Mouse (Mus musculus): Measurements from ENCODE around the gene Serpinf2. TPM values are rescaled to one million over a fixed set of nuclear protein-coding genes. Genes with fewer than 3 reads are reported as not detected.
A peak's percentile ranks its signal among the peaks of the same experiment; 100 is the strongest.
"Not testable (repeated sequence)": the region's sequence is repeated elsewhere in the genome, so short reads cannot be mapped to it uniquely, and the experiment has no call there.

Gene Serpinf2
- polyA plus RNA-seq, 1 experiment from 2014 or later = not detected

- WGBS = 90% methylated on average over 2 of the region's 2 CpGs
- not testable (repeated sequence) for H3K36me3 ChIP-seq (replicated peaks); H3K4me3 ChIP-seq; H3K9me3 ChIP-seq; DNase-seq (ENCODE audit: low spot score); H3K27ac ChIP-seq (replicated peaks)
- Histone ChIP-seq H3K27me3 (replicated peaks; ENCODE audit: low read depth, poor library complexity, severe bottlenecking) (peaks cover 15% of the 10 kb centered on the region), H3K4me1 (peaks cover 40% of the 10 kb centered on the region)
Observed at GRCm38 (mm10) chr11:75455971-75456370, 16.6 kb upstream of the Serpinf2 start.

GRCm38 (mm10) chr11:75455041-75455736 lies 15.8 kb upstream of the Serpinf2 start:
- H3K27ac ChIP-seq (replicated peaks) = peak overlapping the region; percentile 82
- WGBS = 79% methylated on average over 10 of the region's 10 CpGs
- H3K9me3 ChIP-seq = no peaks in the 10 kb centered on the region
- peaks cover 42% of the 10 kb centered on the region for H3K4me1 ChIP-seq
- peaks cover 11% of the 10 kb centered on the region; the same call in 1 of the 2 replicates for H3K36me3 ChIP-seq (replicated peaks)
- H3K27me3 ChIP-seq (replicated peaks; ENCODE audit: low read depth, poor library complexity, severe bottlenecking) = peaks cover 15% of the 10 kb centered on the region
- peak overlapping the region; percentile 85 for H3K4me3 ChIP-seq
- no peak for DNase-seq (ENCODE audit: low spot score)

- Histone ChIP-seq H3K36me3 (replicated peaks) (peaks cover 16% of the 10 kb centered on the region), H3K27ac (replicated peaks) (peak within 1 kb of the TSS; percentile 82), H3K4me1 (peaks cover 36% of the 10 kb centered on the region), H3K4me3 (peak within 1 kb of the TSS; percentile 85), H3K9me3 (no peaks in the 10 kb centered on the region), H3K27me3 (replicated peaks; ENCODE audit: low read depth, poor library complexity, severe bottlenecking) (peaks cover 15% of the 10 kb centered on the region)
- 2% methylated on average over 56 of the region's 56 CpGs for WGBS
- peak; percentile 94 for DNase-seq (ENCODE audit: low spot score)
Observed at GRCm38 (mm10) chr11:75453991-75454930, 14.9 kb upstream of the Serpinf2 start, which contains the start of gene Wdr81. Gene Wdr81 (minus strand): TSS chr11:75454717.

- H3K4me1 ChIP-seq = peaks cover 33% of the 10 kb centered on the region
- peaks cover 15% of the 10 kb centered on the region for H3K27me3 ChIP-seq (replicated peaks; ENCODE audit: low read depth, poor library complexity, severe bottlenecking)
- H3K27ac ChIP-seq (replicated peaks) = no peak overlapping the region
- 92% methylated on average over 31 of the region's 31 CpGs for WGBS
- no peaks in the 10 kb centered on the region for H3K9me3 ChIP-seq
- peak overlapping the region; percentile 85; the same call in 1 of the 2 replicates for H3K4me3 ChIP-seq
- DNase-seq (ENCODE audit: low spot score) = no peak
- H3K36me3 ChIP-seq (replicated peaks) = peaks cover 29% of the 10 kb centered on the region
Observed at GRCm38 (mm10) chr11:75452812-75453557, 13.6 kb upstream of the Serpinf2 start.

- Histone ChIP-seq H3K4me3 (no peak overlapping the region), H3K9me3 (no peaks in the 10 kb centered on the region), H3K36me3 (replicated peaks) (peaks cover 37% of the 10 kb centered on the region), H3K27ac (replicated peaks) (no peak overlapping the region), H3K27me3 (replicated peaks; ENCODE audit: low read depth, poor library complexity, severe bottlenecking) (peaks cover 15% of the 10 kb centered on the region), H3K4me1 (peaks cover 33% of the 10 kb centered on the region)
- no peak for DNase-seq (ENCODE audit: low spot score)
- 94% methylated on average over 8 of the region's 8 CpGs for WGBS
Observed at GRCm38 (mm10) chr11:75452081-75452480, 12.7 kb upstream of the Serpinf2 start.

- no peak overlapping the region for H3K4me3 ChIP-seq
- peaks cover 15% of the 10 kb centered on the region for H3K27me3 ChIP-seq (replicated peaks; ENCODE audit: low read depth, poor library complexity, severe bottlenecking)
- 87% methylated on average over 15 of the region's 15 CpGs for whole genome bisulfite sequencing
- no peak for DNase-seq (ENCODE audit: low spot score)
- no peaks in the 10 kb centered on the region for H3K9me3 ChIP-seq
- H3K36me3 ChIP-seq (replicated peaks) = peaks cover 42% of the 10 kb centered on the region
- H3K27ac ChIP-seq (replicated peaks) = no peak overlapping the region; the same call in 1 of the 2 replicates
- peaks cover 33% of the 10 kb centered on the region for H3K4me1 ChIP-seq
Observed at GRCm38 (mm10) chr11:75450936-75451335, 11.5 kb upstream of the Serpinf2 start.

- Histone ChIP-seq H3K27ac (replicated peaks) (no peak overlapping the region), H3K9me3 (no peaks in the 10 kb centered on the region), H3K36me3 (replicated peaks) (peaks cover 46% of the 10 kb centered on the region), H3K4me3 (no peak overlapping the region), H3K27me3 (replicated peaks; ENCODE audit: low read depth, poor library complexity, severe bottlenecking) (peaks cover 15% of the 10 kb centered on the region), H3K4me1 (peaks cover 33% of the 10 kb centered on the region)
- 84% methylated on average over 8 of the region's 8 CpGs for WGBS
- DNase-seq (ENCODE audit: low spot score) = no peak
Observed at GRCm38 (mm10) chr11:75450304-75450908, 11.0 kb upstream of the Serpinf2 start.

GRCm38 (mm10) chr11:75449695-75450094 lies 10.3 kb upstream of the Serpinf2 start:
- H3K27ac ChIP-seq (replicated peaks) = 0 out of 2 replicates have a peak overlapping the region, but pooled peaks have one; percentile 11
- H3K36me3 ChIP-seq (replicated peaks) = peaks cover 51% of the 10 kb centered on the region
- peaks cover 15% of the 10 kb centered on the region for H3K27me3 ChIP-seq (replicated peaks; ENCODE audit: low read depth, poor library complexity, severe bottlenecking)
- H3K9me3 ChIP-seq = no peaks in the 10 kb centered on the region
- WGBS = 89% methylated on average over 7 of the region's 7 CpGs
- no peak for DNase-seq (ENCODE audit: low spot score)
- peaks cover 28% of the 10 kb centered on the region for H3K4me1 ChIP-seq
- no peak overlapping the region for H3K4me3 ChIP-seq

GRCm38 (mm10) chr11:75448575-75448974 lies 9.2 kb upstream of the Serpinf2 start:
- no peaks in the 10 kb centered on the region for H3K9me3 ChIP-seq
- H3K4me3 ChIP-seq = no peak overlapping the region
- H3K27me3 ChIP-seq (replicated peaks; ENCODE audit: low read depth, poor library complexity, severe bottlenecking) = peaks cover 10% of the 10 kb centered on the region
- no peak for DNase-seq (ENCODE audit: low spot score)
- H3K36me3 ChIP-seq (replicated peaks) = peaks cover 61% of the 10 kb centered on the region
- H3K27ac ChIP-seq (replicated peaks) = no peak overlapping the region
- H3K4me1 ChIP-seq = peaks cover 29% of the 10 kb centered on the region
- WGBS = 87% methylated on average over 3 of the region's 3 CpGs

- DNase-seq (ENCODE audit: low spot score) = no peak
- WGBS = 46% methylated on average over 8 of the region's 8 CpGs
- Histone ChIP-seq H3K36me3 (replicated peaks) (peaks cover 53% of the 10 kb centered on the region), H3K4me3 (no peak overlapping the region), H3K4me1 (peaks cover 15% of the 10 kb centered on the region), H3K27ac (replicated peaks) (no peak overlapping the region), H3K27me3 (replicated peaks; ENCODE audit: low read depth, poor library complexity, severe bottlenecking) (no peaks in the 10 kb centered on the region), H3K9me3 (no peaks in the 10 kb centered on the region)
Observed at GRCm38 (mm10) chr11:75443711-75444110, 4.3 kb upstream of the Serpinf2 start.

GRCm38 (mm10) chr11:75441601-75442000 lies 2.2 kb upstream of the Serpinf2 start:
- Histone ChIP-seq H3K9me3 (no peaks in the 10 kb centered on the region), H3K4me3 (no peak overlapping the region), H3K27me3 (replicated peaks; ENCODE audit: low read depth, poor library complexity, severe bottlenecking) (no peaks in the 10 kb centered on the region), H3K36me3 (replicated peaks) (peaks cover 33% of the 10 kb centered on the region), H3K27ac (replicated peaks) (no peak overlapping the region), H3K4me1 (peaks cover 15% of the 10 kb centered on the region)
- DNase-seq (ENCODE audit: low spot score) = no peak
- WGBS = 93% methylated on average over 16 of the region's 16 CpGs

- peaks cover 15% of the 10 kb centered on the region for H3K4me1 ChIP-seq
- H3K9me3 ChIP-seq = no peaks in the 10 kb centered on the region
- H3K4me3 ChIP-seq = no peak overlapping the region
- no peak overlapping the region for H3K27ac ChIP-seq (replicated peaks)
- H3K27me3 ChIP-seq (replicated peaks; ENCODE audit: low read depth, poor library complexity, severe bottlenecking) = no peaks in the 10 kb centered on the region
- DNase-seq (ENCODE audit: low spot score) = no peak
- 89% methylated on average over 7 of the region's 7 CpGs for WGBS
- H3K36me3 ChIP-seq (replicated peaks) = peaks cover 33% of the 10 kb centered on the region
Observed at GRCm38 (mm10) chr11:75441034-75441433, 1.6 kb upstream of the Serpinf2 start.

All from embryonic facial prominence, embryonic 10.5 days (tissue).